Mouse (Mus musculus): ENCODE results near the gene Ccna1. TPM values are rescaled to one million over a fixed set of nuclear protein-coding genes. Genes with fewer than 3 reads are reported as not detected.

The Ccna1 gene
- polyA plus RNA-seq, 1 experiment from 2014 or later = 0.32 TPM

DNA sequence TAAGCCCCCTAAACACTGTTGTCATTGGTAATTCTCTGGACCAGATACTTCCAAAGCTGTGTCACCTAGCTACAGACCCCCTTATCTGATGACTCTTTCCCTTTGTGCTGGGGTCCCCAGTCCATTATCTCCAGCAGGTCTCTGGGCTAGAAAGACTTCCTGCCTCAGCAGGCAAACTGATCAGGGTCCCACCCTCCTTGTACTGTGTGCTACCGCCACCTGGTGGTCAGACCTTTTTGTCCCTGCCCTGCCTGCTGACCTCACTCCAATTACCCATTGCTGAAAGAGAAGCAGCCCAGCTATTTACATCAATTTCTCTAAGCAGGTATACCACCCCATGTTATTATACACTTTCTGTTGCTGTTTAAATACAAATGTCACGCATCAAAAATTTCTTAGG is 9.1 kb upstream of the Ccna1 start:
- Histone ChIP-seq H3K27ac (replicated peaks) (no peak overlapping the region), H3K9me3 (ENCODE audit: control insufficient read depth, low read length) (no peaks in the 10 kb centered on the region), H3K4me2 (replicated peaks; ENCODE audit: low read depth) (no peak overlapping the region), H3K9ac (ENCODE audit: low read length) (no peak overlapping the region), H3K4me3 (ENCODE audit: low read depth, low read length) (no peak overlapping the region), H3K27me3 (ENCODE audit: control insufficient read depth, insufficient read depth, low read length) (no peaks in the 10 kb centered on the region), H3K36me3 (ENCODE audit: control insufficient read depth, insufficient read depth, low read length) (no peaks in the 10 kb centered on the region), H3K4me1 (replicated peaks; ENCODE audit: control insufficient read depth, insufficient read depth) (no peaks in the 10 kb centered on the region)
- ATAC-seq (ENCODE audit: low FRiP score, low TSS enrichment) (no peak), DNase-seq (ENCODE audit: low spot score) (peak; percentile 75)
- TF ChIP-seq EP300 (optimal IDR thresholded peaks at IDR 0.05) (no peak), CTCF (IDR thresholded peaks at IDR 0.05; ENCODE audit: low read depth) (peak; percentile 90)
- WGBS = 10% methylated on average over 2 of the region's 2 CpGs

DNA sequence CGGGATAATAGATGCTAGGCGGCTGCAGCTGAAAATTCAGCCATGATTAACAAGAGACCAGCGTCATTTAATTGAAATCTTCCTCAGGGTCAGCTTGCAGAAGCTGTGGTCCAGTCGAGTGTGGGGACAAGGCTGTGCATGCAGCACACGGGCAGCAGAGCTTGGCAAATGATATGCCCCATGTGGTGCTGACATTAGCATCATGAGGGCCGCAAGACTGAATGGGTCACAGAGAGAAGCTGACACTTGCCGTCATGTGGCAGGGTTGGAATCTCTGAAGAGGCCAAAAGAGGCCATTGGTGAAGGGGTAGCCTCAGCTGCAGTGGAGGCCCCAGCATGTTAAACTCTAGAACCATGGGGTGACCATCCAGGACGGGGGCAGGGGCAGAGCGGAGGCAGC is 7.4 kb upstream of the Ccna1 start:
- H3K4me3 ChIP-seq (ENCODE audit: low read depth, low read length) = no peak overlapping the region
- no peak overlapping the region for H3K27ac ChIP-seq (replicated peaks)
- no peak for DNase-seq (ENCODE audit: low spot score)
- 77% methylated on average over 9 of the region's 9 CpGs for WGBS
- no peak for ATAC-seq (ENCODE audit: low FRiP score, low TSS enrichment)
- TF ChIP-seq EP300 (optimal IDR thresholded peaks at IDR 0.05) (no peak), CTCF (IDR thresholded peaks at IDR 0.05; ENCODE audit: low read depth) (no peak)
- H3K4me2 ChIP-seq (replicated peaks; ENCODE audit: low read depth) = no peak overlapping the region
- no peaks in the 10 kb centered on the region for H3K9me3 ChIP-seq (ENCODE audit: control insufficient read depth, low read length)
- H3K27me3 ChIP-seq (ENCODE audit: control insufficient read depth, insufficient read depth, low read length) = no peaks in the 10 kb centered on the region
- no peak overlapping the region for H3K9ac ChIP-seq (ENCODE audit: low read length)
- no peaks in the 10 kb centered on the region for H3K4me1 ChIP-seq (replicated peaks; ENCODE audit: control insufficient read depth, insufficient read depth)
- no peaks in the 10 kb centered on the region for H3K36me3 ChIP-seq (ENCODE audit: control insufficient read depth, insufficient read depth, low read length)

DNA sequence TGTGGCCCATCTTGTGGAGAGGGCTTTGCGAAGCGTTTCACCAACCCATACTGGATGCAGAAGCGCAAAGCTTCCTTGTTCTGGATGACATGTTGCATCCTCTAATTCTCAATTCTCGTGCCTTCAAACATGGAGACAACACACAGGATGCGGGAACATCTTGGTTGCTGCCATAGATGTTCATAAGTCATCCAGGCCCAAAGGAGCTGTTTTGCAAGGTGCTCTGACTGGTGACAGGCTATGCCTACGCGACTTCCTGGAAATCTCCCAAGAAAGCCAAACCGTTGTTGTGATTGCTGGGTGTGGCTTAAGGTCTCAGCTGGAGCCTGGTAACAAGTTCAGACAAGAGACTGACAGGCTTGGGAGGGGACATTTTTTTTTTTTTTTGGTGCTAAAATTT is 1.1 kb upstream of the Ccna1 start:
- TF ChIP-seq CTCF (IDR thresholded peaks at IDR 0.05; ENCODE audit: low read depth) = no peak
- no peak for TF ChIP-seq EP300 (optimal IDR thresholded peaks at IDR 0.05)
- Histone ChIP-seq H3K9me3 (ENCODE audit: control insufficient read depth, low read length) (no peaks in the 10 kb centered on the region), H3K9ac (ENCODE audit: low read length) (no peak overlapping the region), H3K27me3 (ENCODE audit: control insufficient read depth, insufficient read depth, low read length) (no peaks in the 10 kb centered on the region), H3K4me2 (replicated peaks; ENCODE audit: low read depth) (no peak overlapping the region), H3K36me3 (ENCODE audit: control insufficient read depth, insufficient read depth, low read length) (no peaks in the 10 kb centered on the region), H3K4me3 (ENCODE audit: low read depth, low read length) (no peak overlapping the region), H3K27ac (replicated peaks) (no peak overlapping the region), H3K4me1 (replicated peaks; ENCODE audit: control insufficient read depth, insufficient read depth) (no peaks in the 10 kb centered on the region; the same call in none of the 2 replicates)
- ATAC-seq (ENCODE audit: low FRiP score, low TSS enrichment) = no peak
- 63% methylated on average over 8 of the region's 8 CpGs for WGBS
- no peak for DNase-seq (ENCODE audit: low spot score)

DNA sequence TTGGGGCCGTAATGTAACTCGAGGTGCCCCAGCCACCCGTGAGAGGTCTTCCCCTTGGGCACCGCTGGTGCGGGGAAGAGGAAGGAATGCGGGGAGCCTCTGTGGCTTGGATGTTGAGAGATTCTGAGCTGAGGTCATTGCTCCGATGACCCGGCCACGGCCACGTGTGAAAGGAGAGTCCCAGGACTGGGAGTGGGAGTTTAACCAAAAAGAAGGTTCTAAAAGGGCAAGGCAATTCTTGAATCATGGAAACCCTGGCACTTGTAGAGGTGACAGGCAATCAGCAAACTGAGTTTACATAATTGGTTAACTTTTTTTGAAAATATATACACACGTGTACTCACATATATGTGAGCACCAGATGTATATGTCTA is 433 bp upstream of the Ccna1 start:
- H3K27me3 ChIP-seq (ENCODE audit: control insufficient read depth, insufficient read depth, low read length) = no peaks in the 10 kb centered on the region
- no peak overlapping the region; the same call in 1 of the 2 replicates for H3K9ac ChIP-seq (ENCODE audit: low read length)
- H3K27ac ChIP-seq (replicated peaks) = no peak overlapping the region
- DNase-seq (ENCODE audit: low spot score) = no peak
- TF ChIP-seq CTCF (IDR thresholded peaks at IDR 0.05; ENCODE audit: low read depth) = no peak
- H3K36me3 ChIP-seq (ENCODE audit: control insufficient read depth, insufficient read depth, low read length) = no peaks in the 10 kb centered on the region
- peak overlapping the region; percentile 48 for H3K4me3 ChIP-seq (ENCODE audit: low read depth, low read length)
- no peaks in the 10 kb centered on the region; the same call in none of the 2 replicates for H3K4me1 ChIP-seq (replicated peaks; ENCODE audit: control insufficient read depth, insufficient read depth)
- H3K9me3 ChIP-seq (ENCODE audit: control insufficient read depth, low read length) = no peaks in the 10 kb centered on the region
- no peak for ATAC-seq (ENCODE audit: low FRiP score, low TSS enrichment)
- peak overlapping the region; percentile 91 for H3K4me2 ChIP-seq (replicated peaks; ENCODE audit: low read depth)
- WGBS = 12% methylated on average over 11 of the region's 11 CpGs

DNA sequence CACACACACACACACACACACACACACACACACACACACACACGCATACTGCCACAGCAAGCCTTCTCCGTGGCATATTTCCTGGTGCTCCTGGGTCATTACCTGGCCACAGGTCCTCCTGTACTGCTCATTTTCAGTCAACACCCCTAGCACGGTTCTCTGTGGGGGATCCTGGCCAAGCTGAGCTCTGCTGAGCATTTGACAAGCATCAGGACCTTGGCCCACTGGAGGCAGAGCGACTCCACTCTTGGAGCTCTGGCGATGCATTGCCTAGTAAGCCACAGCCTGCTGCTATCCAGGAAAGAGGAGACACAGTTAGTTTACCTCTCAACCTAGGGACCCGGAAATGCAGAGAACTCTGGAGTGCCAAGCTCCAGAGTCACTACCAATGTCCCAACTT is 1.1 kb downstream of the Ccna1 start:
- no peaks in the 10 kb centered on the region for H3K27me3 ChIP-seq (ENCODE audit: control insufficient read depth, insufficient read depth, low read length)
- WGBS = 57% methylated on average over 6 of the region's 6 CpGs
- H3K27ac ChIP-seq (replicated peaks) = no peak overlapping the region
- ATAC-seq (ENCODE audit: low FRiP score, low TSS enrichment) (no peak), DNase-seq (ENCODE audit: low spot score) (no peak)
- H3K4me1 ChIP-seq (replicated peaks; ENCODE audit: control insufficient read depth, insufficient read depth) = no peaks in the 10 kb centered on the region; the same call in none of the 2 replicates
- no peak for TF ChIP-seq EP300 (optimal IDR thresholded peaks at IDR 0.05)
- TF ChIP-seq CTCF (IDR thresholded peaks at IDR 0.05; ENCODE audit: low read depth) = no peak
- H3K4me2 ChIP-seq (replicated peaks; ENCODE audit: low read depth) = peak overlapping the region; percentile 91
- H3K9ac ChIP-seq (ENCODE audit: low read length) = no peak overlapping the region
- H3K36me3 ChIP-seq (ENCODE audit: control insufficient read depth, insufficient read depth, low read length) = no peaks in the 10 kb centered on the region
- no peaks in the 10 kb centered on the region for H3K9me3 ChIP-seq (ENCODE audit: control insufficient read depth, low read length)
- no peak overlapping the region for H3K4me3 ChIP-seq (ENCODE audit: low read depth, low read length)

DNA sequence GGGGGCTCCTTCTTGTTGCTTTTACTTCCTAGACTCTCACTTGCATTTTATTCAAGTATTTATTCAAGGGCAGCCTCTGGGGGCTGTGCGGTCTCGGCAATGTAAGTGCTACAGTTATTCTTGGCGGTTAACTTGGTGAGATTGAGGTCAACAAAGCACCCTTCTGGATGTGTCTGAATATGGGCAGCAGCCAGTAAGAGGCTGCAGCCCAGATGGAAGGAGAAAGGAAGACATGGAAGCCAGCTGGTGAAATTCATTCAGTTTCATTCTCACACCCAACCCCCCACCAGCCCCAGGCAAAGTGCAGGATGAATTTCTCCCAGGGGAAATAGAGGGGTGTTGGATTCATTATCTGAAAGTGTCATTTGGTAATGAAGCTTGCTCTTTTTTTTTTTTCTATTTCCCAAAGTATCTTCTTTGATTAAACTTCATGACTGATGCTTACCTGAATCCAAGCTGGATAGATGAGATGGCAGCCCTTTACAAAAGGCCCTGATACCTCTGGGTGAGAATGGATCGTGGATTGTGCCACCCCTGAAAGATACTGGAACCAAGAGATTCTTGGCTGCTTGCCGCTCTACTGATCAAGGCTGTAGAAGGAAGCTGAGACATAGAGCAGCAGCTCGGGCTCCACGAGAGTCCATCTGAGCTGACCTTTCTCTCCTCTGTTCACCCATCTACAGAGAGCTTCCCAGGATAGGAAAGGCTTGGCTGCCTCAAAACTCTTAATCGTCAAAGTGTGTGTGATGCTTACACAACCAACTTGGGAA is 10.5 kb downstream of the Ccna1 start:
- no peak for ATAC-seq (ENCODE audit: low FRiP score, low TSS enrichment)
- H3K27me3 ChIP-seq (ENCODE audit: control insufficient read depth, insufficient read depth, low read length) = no peaks in the 10 kb centered on the region
- no peaks in the 10 kb centered on the region for H3K4me1 ChIP-seq (replicated peaks; ENCODE audit: control insufficient read depth, insufficient read depth)
- no peak overlapping the region for H3K27ac ChIP-seq (replicated peaks)
- 74% methylated on average over 8 of the region's 8 CpGs for WGBS
- H3K4me3 ChIP-seq (ENCODE audit: low read depth, low read length) = no peak overlapping the region
- no peaks in the 10 kb centered on the region for H3K9me3 ChIP-seq (ENCODE audit: control insufficient read depth, low read length)
- DNase-seq (ENCODE audit: low spot score) = no peak
- no peak overlapping the region for H3K9ac ChIP-seq (ENCODE audit: low read length)
- no peaks in the 10 kb centered on the region for H3K36me3 ChIP-seq (ENCODE audit: control insufficient read depth, insufficient read depth, low read length)
- no peak overlapping the region for H3K4me2 ChIP-seq (replicated peaks; ENCODE audit: low read depth)
- no peak for TF ChIP-seq CTCF (IDR thresholded peaks at IDR 0.05; ENCODE audit: low read depth)
